Comparison of ENCODE assay signal across 9 mouse cellular contexts in genomic region chr7:67955276-67955675, GRCm38 (mm10). TPM values are rescaled to one million over a fixed set of nuclear protein-coding genes. Genes with fewer than 3 reads are reported as not detected.
DNase-seq lines count a peak whose midpoint lies in the region; ATAC-seq and TF ChIP-seq lines count a peak whose summit lies in the region.
"Had no signal": no experiment of that assay in that cellular context is flagged by ENCODE, and none has a peak within 500 bp of the region (broad histone marks: within the 10 kb centered on the region; RNA-seq: fewer than 3 reads in every experiment).

No protein-coding gene starts in this region.

- no peak for TF ChIP-seq CTCF in kidney, postnatal 0 days (IDR thresholded peaks at IDR 0.05; ENCODE audit: low read depth)
- TF ChIP-seq CTCF in embryonic fibroblast, embryonic 13.5 days (IDR thresholded peaks at IDR 0.05; ENCODE audit: borderline replicate concordance, insufficient read depth, low read length), result no peak
- TF ChIP-seq CTCF in intestine, postnatal 0 days (IDR thresholded peaks at IDR 0.05; ENCODE audit: low read depth), result no peak

- H3K9me3 ChIP-seq in kidney, postnatal 0 days (replicated peaks; ENCODE audit: low read length), result no peaks in the 10 kb centered on the region
- no peaks in the 10 kb centered on the region for H3K9me3 ChIP-seq in intestine, postnatal 0 days (ENCODE audit: control insufficient read depth)
- H3K9me3 ChIP-seq in neural tube, embryonic 12.5 days, result no peaks in the 10 kb centered on the region

- 17% methylated on average over 5 of the region's 5 CpGs for WGBS in kidney, postnatal 0 days
- 45% methylated on average over 5 of the region's 5 CpGs for WGBS in intestine, postnatal 0 days
- WGBS in neural tube, embryonic 12.5 days, result 21% methylated on average over 5 of the region's 5 CpGs

- H3K9ac ChIP-seq in kidney, postnatal 0 days (ENCODE audit: low read depth, low read length), result peak overlapping the region; percentile 96
- H3K9ac ChIP-seq in intestine, postnatal 0 days (ENCODE audit: low read depth, low read length), result no peak overlapping the region
- H3K9ac ChIP-seq in neural tube, embryonic 12.5 days, result peak overlapping the region; percentile 98; the same call in 1 of the 2 replicates

- H3K4me3 ChIP-seq in kidney, postnatal 0 days (replicated peaks; ENCODE audit: low read depth, low read length), result peak overlapping the region; percentile 94
- peak overlapping the region; percentile 77 for H3K4me3 ChIP-seq in embryonic fibroblast, embryonic 13.5 days (ENCODE audit: insufficient read depth, low read length)
- H3K4me3 ChIP-seq in intestine, postnatal 0 days (ENCODE audit: low read depth, low read length), result peak overlapping the region; percentile 92
- H3K4me3 ChIP-seq in neural tube, embryonic 12.5 days, result peak overlapping the region; percentile 95

- H3K4me1 ChIP-seq in kidney, postnatal 0 days (replicated peaks; ENCODE audit: insufficient read depth, low read length), result peaks cover 25% of the 10 kb centered on the region
- peaks cover 24% of the 10 kb centered on the region for H3K4me1 ChIP-seq in embryonic fibroblast, embryonic 13.5 days (ENCODE audit: control insufficient read depth, insufficient read depth, low read length)
- H3K4me1 ChIP-seq in intestine, postnatal 0 days (replicated peaks; ENCODE audit: control insufficient read depth, insufficient read depth, low read length), result no peaks in the 10 kb centered on the region; the same call in 1 of the 2 replicates
- H3K4me1 ChIP-seq in neural tube, embryonic 12.5 days, result peaks cover 38% of the 10 kb centered on the region

- no peak for TF ChIP-seq POLR2A in embryonic fibroblast, embryonic 13.5 days (IDR thresholded peaks at IDR 0.05; ENCODE audit: low read depth, low read length)

- no peak for DNase-seq in kidney, postnatal 0 days (ENCODE audit: low spot score)
- DNase-seq in kidney, postnatal 4 days, result no peak
- DNase-seq in frontal cortex, postnatal 14 days (ENCODE audit: low spot score in 2 of 2), result no peak
- no peak for DNase-seq in adrenal gland, postnatal 10 days
- no peak for DNase-seq in frontal cortex, postnatal 36 days (ENCODE audit: low spot score in 2 of 2)
- DNase-seq: cerebellum, adult 18-20 months had no signal

- no peak overlapping the region for H3K27ac ChIP-seq in kidney, postnatal 0 days
- peak overlapping the region; percentile 67 for H3K27ac ChIP-seq in embryonic fibroblast, embryonic 13.5 days (ENCODE audit: insufficient read depth, low read length)
- H3K27ac ChIP-seq in intestine, postnatal 0 days (ENCODE audit: low read depth, low read length), result 0 out of 2 replicates have a peak overlapping the region, but pooled peaks have one; percentile 15
- H3K27ac ChIP-seq in neural tube, embryonic 12.5 days, result no peak overlapping the region

- H3K4me2 ChIP-seq in kidney, postnatal 0 days (ENCODE audit: low read length), result peak overlapping the region; percentile 87
- H3K4me2 ChIP-seq in intestine, postnatal 0 days (replicated peaks; ENCODE audit: low read depth), result peak overlapping the region; percentile 98
- peak overlapping the region; percentile 99 for H3K4me2 ChIP-seq in neural tube, embryonic 12.5 days (replicated peaks)

- H3K36me3 ChIP-seq in kidney, postnatal 0 days (ENCODE audit: insufficient read depth, low read length), result no peaks in the 10 kb centered on the region
- H3K36me3 ChIP-seq in intestine, postnatal 0 days (ENCODE audit: control insufficient read depth, insufficient read depth), result no peaks in the 10 kb centered on the region
- H3K36me3 ChIP-seq in neural tube, embryonic 12.5 days, result no peaks in the 10 kb centered on the region

- no peaks in the 10 kb centered on the region for H3K27me3 ChIP-seq in kidney, postnatal 0 days (ENCODE audit: insufficient read depth, low read length)
- no peaks in the 10 kb centered on the region for H3K27me3 ChIP-seq in intestine, postnatal 0 days (replicated peaks; ENCODE audit: control insufficient read depth, insufficient read depth, low read length)
- no peaks in the 10 kb centered on the region for H3K27me3 ChIP-seq in neural tube, embryonic 12.5 days (replicated peaks)

- no peak for ATAC-seq in kidney, postnatal 0 days (replicated peaks; ENCODE audit: low FRiP score, low read depth)
- no peak for ATAC-seq in intestine, postnatal 0 days
- no peak for ATAC-seq in neural tube, embryonic 12.5 days (ENCODE audit: low FRiP score, low read depth)

RNA-seq across cellular contexts. Expression of gene Igf1r, which starts 2.6 kb away (rescaled TPM):
- 18.1 and 18.4 TPM in 2 replicates for polyA plus RNA-seq in kidney, postnatal 0 days (2015; fragmentation: Nextera tagmentation; extraction: Ambion mirVana)
- 65.4 and 81.6 TPM in 2 replicates for polyA plus RNA-seq in embryonic fibroblast, embryonic 13.5 days (2011; ENCODE audit: insufficient read length, low read depth, missing spikeins)
- polyA plus RNA-seq in intestine, postnatal 0 days (2015; fragmentation: Nextera tagmentation; extraction: Ambion mirVana), result 5.3 and 6.4 TPM in 2 replicates
- polyA plus RNA-seq in neural tube, embryonic 12.5 days (2016; fragmentation: Nextera tagmentation; extraction: Ambion mirVana), result 34.7 and 38.7 TPM in 2 replicates
- total RNA-seq in adrenal gland, postnatal 10 days (2021), result 10 to 100 TPM; 49.2 to 53.4 TPM

Comparison
In these comparisons a context has a peak if more than half of its experiments do, and no peak if none do; other contexts are left out.
1. H3K27ac ChIP-seq: peak in embryonic fibroblast, embryonic 13.5 days (single experiment) and intestine, postnatal 0 days (single experiment); none in kidney, postnatal 0 days (single experiment) and neural tube, embryonic 12.5 days (single experiment).
2. Peak in every context shown above with its lines, with median percentiles within 50 percentile points of each other: H3K4me2 ChIP-seq and H3K4me3 ChIP-seq.